10 mouse cellular contexts compared by ENCODE assay signal in the genomic region with DNA sequence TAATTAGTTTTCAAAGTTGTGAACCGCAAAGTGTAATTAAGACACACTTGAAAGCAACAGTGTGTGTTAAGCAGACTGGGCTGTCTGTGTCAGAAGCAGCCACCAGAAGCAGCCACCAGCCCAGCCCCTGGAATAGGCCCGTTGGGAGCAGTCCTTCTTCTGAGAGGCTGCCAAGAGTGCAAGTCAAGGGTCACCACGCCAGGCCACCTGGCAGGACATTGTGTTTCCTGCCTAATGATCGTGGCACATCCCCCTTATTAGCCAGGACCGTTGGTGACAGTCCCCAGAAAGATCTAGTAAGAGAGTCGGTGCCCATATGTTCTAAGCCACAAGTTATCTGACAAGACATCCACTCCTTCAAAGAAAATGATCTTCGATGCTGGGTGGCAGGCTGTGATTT. TPM values are rescaled to one million over a fixed set of nuclear protein-coding genes. Genes with fewer than 3 reads are reported as not detected.
A peak's percentile ranks its signal among the peaks of the same experiment; 100 is the strongest.
DNase-seq lines count a peak whose midpoint lies in the region; ATAC-seq and TF ChIP-seq lines count a peak whose summit lies in the region.
"Had no signal": no experiment of that assay in that cellular context is flagged by ENCODE, and none has a peak within 500 bp of the region (broad histone marks: within the 10 kb centered on the region; RNA-seq: fewer than 3 reads in every experiment).

No protein-coding gene starts in this region.

- peaks cover 39% of the 10 kb centered on the region for H3K36me3 ChIP-seq in liver, embryonic 12.5 days
- H3K36me3 ChIP-seq in liver, embryonic 11.5 days (ENCODE audit: control insufficient read depth, insufficient read depth, low read length) = peaks cover 8% of the 10 kb centered on the region; the same call in 1 of the 2 replicates
- H3K36me3 ChIP-seq in heart, postnatal 0 days (replicated peaks; ENCODE audit: control insufficient read depth, insufficient read depth, low read length) = peaks cover 24% of the 10 kb centered on the region

- no peaks in the 10 kb centered on the region for H3K27me3 ChIP-seq in liver, embryonic 12.5 days (replicated peaks)
- no peaks in the 10 kb centered on the region for H3K27me3 ChIP-seq in liver, embryonic 11.5 days (replicated peaks; ENCODE audit: control insufficient read depth, insufficient read depth, low read length)
- no peaks in the 10 kb centered on the region for H3K27me3 ChIP-seq in heart, postnatal 0 days (ENCODE audit: control insufficient read depth, insufficient read depth, low read length)

- H3K4me2 ChIP-seq in liver, embryonic 12.5 days = no peak overlapping the region
- H3K4me2 ChIP-seq in liver, embryonic 11.5 days = no peak overlapping the region
- H3K4me2 ChIP-seq in heart, postnatal 0 days (ENCODE audit: low read depth, low read length) = no peak overlapping the region

- TF ChIP-seq EP300 in heart, postnatal 0 days (IDR thresholded peaks at IDR 0.05; ENCODE audit: low read depth) = no peak

- no peak overlapping the region; the same call in 1 of the 2 replicates for H3K27ac ChIP-seq in liver, embryonic 12.5 days
- H3K27ac ChIP-seq in liver, embryonic 11.5 days (ENCODE audit: low read depth, low read length) = no peak overlapping the region
- H3K27ac ChIP-seq in heart, postnatal 0 days (ENCODE audit: low read depth) = peak overlapping the region; percentile 24; the same call in 1 of the 2 replicates
- H3K27ac ChIP-seq: hindbrain, embryonic 10.5 days had no signal

- H3K4me1 ChIP-seq in liver, embryonic 12.5 days = peaks cover 44% of the 10 kb centered on the region
- peaks cover 19% of the 10 kb centered on the region for H3K4me1 ChIP-seq in liver, embryonic 11.5 days (replicated peaks; ENCODE audit: control insufficient read depth, insufficient read depth, low read length)
- H3K4me1 ChIP-seq in heart, postnatal 0 days (ENCODE audit: control insufficient read depth, insufficient read depth) = peaks cover 38% of the 10 kb centered on the region

- no peak overlapping the region for H3K4me3 ChIP-seq in liver, embryonic 12.5 days
- no peak overlapping the region for H3K4me3 ChIP-seq in liver, embryonic 11.5 days (ENCODE audit: low read depth, low read length)
- no peak overlapping the region for H3K4me3 ChIP-seq in heart, postnatal 0 days (ENCODE audit: low read depth, low read length)
- H3K4me3 ChIP-seq: hindbrain, embryonic 10.5 days had no signal

- no peak for TF ChIP-seq CTCF in heart, postnatal 0 days (IDR thresholded peaks at IDR 0.05; ENCODE audit: low read depth)

- no peak for DNase-seq in liver, embryonic 11.5 days (ENCODE audit: low spot score)
- peak; percentile 38 for DNase-seq in embryo, embryonic 11 days
- no peak for DNase-seq in heart, postnatal 0 days (ENCODE audit: low spot score)
- peak; percentile 53 for DNase-seq in lung, postnatal 14 days
- no peak for DNase-seq in testis, postnatal 10 days (ENCODE audit: low spot score)
- DNase-seq: layer of hippocampus, adult 9-11 months had no signal

- H3K9ac ChIP-seq in liver, embryonic 12.5 days = peak overlapping the region; percentile 15; the same call in 1 of the 2 replicates
- H3K9ac ChIP-seq in liver, embryonic 11.5 days (ENCODE audit: low read depth, low read length) = no peak overlapping the region
- H3K9ac ChIP-seq in heart, postnatal 0 days (replicated peaks; ENCODE audit: low read depth, low read length) = no peak overlapping the region

- no peaks in the 10 kb centered on the region for H3K9me3 ChIP-seq in liver, embryonic 12.5 days (replicated peaks)
- H3K9me3 ChIP-seq in liver, embryonic 11.5 days (ENCODE audit: control insufficient read depth, low read length) = no peaks in the 10 kb centered on the region
- no peaks in the 10 kb centered on the region for H3K9me3 ChIP-seq in heart, postnatal 0 days (replicated peaks; ENCODE audit: control insufficient read depth, low read length)
- H3K9me3 ChIP-seq: hindbrain, embryonic 10.5 days had no signal

- ATAC-seq in liver, embryonic 12.5 days = no peak
- ATAC-seq in liver, embryonic 11.5 days (replicated peaks; ENCODE audit: low FRiP score) = no peak
- no peak for ATAC-seq in heart, postnatal 0 days (ENCODE audit: insufficient read depth, low read depth)
- no peak for ATAC-seq in cerebellum, adult (ENCODE audit: insufficient number of reproducible peaks, low FRiP score, low TSS enrichment)
- ATAC-seq in monocyte, adult 5-6 weeks (replicated peaks; ENCODE audit: insufficient number of reproducible peaks, low FRiP score, low TSS enrichment, poor library complexity, severe bottlenecking) = no peak

- WGBS in liver, embryonic 12.5 days (ENCODE audit: insufficient replicate concordance) = 47% methylated on average over 7 of the region's 7 CpGs
- WGBS in liver, embryonic 11.5 days = 58% methylated on average over 7 of the region's 7 CpGs
- WGBS in heart, postnatal 0 days = 20% methylated on average over 7 of the region's 7 CpGs

RNA-seq across cellular contexts. Expression of gene Slc25a51, which starts 53.1 kb away (rescaled TPM):
- polyA plus RNA-seq in liver, embryonic 12.5 days (2016; fragmentation: Nextera tagmentation; extraction: Ambion mirVana) = 81.0 and 81.3 TPM in 2 replicates
- polyA plus RNA-seq in liver, embryonic 11.5 days (2014; fragmentation: Nextera tagmentation; extraction: Ambion mirVana) = 81.6 and 83.1 TPM in 2 replicates
- total RNA-seq in heart, postnatal 0 days (2014; rRNA removed; ENCODE audit: low replicate concordance) = 136 and 190 TPM in 2 replicates
- 60.9 and 70.1 TPM in 2 replicates for polyA plus RNA-seq in heart, postnatal 0 days (2015; fragmentation: Nextera tagmentation; extraction: Ambion mirVana)
- total RNA-seq in monocyte, adult 5-6 weeks (2017) = 43.4 to 47.8 TPM (median 44.2 TPM) in 3 replicates

Comparison
In these comparisons a context has a peak if more than half of its experiments do, and no peak if none do; other contexts are left out.
1. DNase-seq: peak in embryo, embryonic 11 days (single experiment) and lung, postnatal 14 days (single experiment); none in liver, embryonic 11.5 days (single experiment), heart, postnatal 0 days (single experiment) and testis, postnatal 10 days (single experiment).